Mouse (Mus musculus) midbrain, embryonic 15.5 days (tissue): ENCODE measurements around the gene Phf20. TPM values are rescaled to one million over a fixed set of nuclear protein-coding genes. Genes with fewer than 3 reads are reported as not detected.
A peak's percentile ranks its signal among the peaks of the same experiment; 100 is the strongest.

ENCODE experiments used
- ATAC-seq: fragments of 200-750 bp; cut with Nextera tagmentation; replicated peaks from 2 replicates; pipeline ENCODE4 v1.8.0; 2017; ENCODE audit warnings: moderate TSS enrichment
- H3K27ac ChIP-seq: fragments of 300-500 bp; sonication (generic); 2 replicates; pipeline ENCODE4 v1.5.1; 2015; ENCODE audit warnings: mild to moderate bottlenecking, inconsistent platforms
- H3K27me3 ChIP-seq: fragments of 300-500 bp; sonication (generic); replicated peaks from 2 replicates; pipeline ENCODE4 v1.6.1; 2015; ENCODE audit warnings: inconsistent platforms
- H3K36me3 ChIP-seq: fragments of 300-500 bp; sonication (generic); replicated peaks from 2 replicates; pipeline ENCODE4 v1.6.1; 2015; ENCODE audit warnings: inconsistent platforms
- H3K4me1 ChIP-seq: fragments of 300-500 bp; sonication (generic); 2 replicates; pipeline ENCODE4 v1.6.1; 2015; ENCODE audit warnings: inconsistent platforms
- H3K4me2 ChIP-seq: fragments of 300-500 bp; sonication (generic); 2 replicates; pipeline ENCODE4 v1.6.1; 2015; ENCODE audit warnings: inconsistent platforms, mild to moderate bottlenecking, moderate library complexity
- H3K4me3 ChIP-seq: fragments of 300-500 bp; sonication (generic); 2 replicates; pipeline ENCODE4 v1.5.1; 2015; ENCODE audit warnings: mild to moderate bottlenecking, inconsistent platforms
- H3K9ac ChIP-seq: fragments of 300-500 bp; sonication (generic); 2 replicates; pipeline ENCODE4 v1.6.1; 2015; ENCODE audit warnings: mild to moderate bottlenecking, inconsistent platforms
- H3K9me3 ChIP-seq: fragments of 300-500 bp; sonication (generic); 2 replicates; pipeline ENCODE4 v1.6.1; 2016; ENCODE audit warnings: inconsistent platforms
- WGBS: fragments of 180-500 bp; shearing (Covaris S2); methylation state at CpG from one replicate; pipeline ENCODE4 v1.1.7; 2015; ENCODE audit warnings: mixed read lengths; 5-methylcytosine and 5-hydroxymethylcytosine counted together
- polyA plus RNA-seq: library from polyadenylated mRNA; unstranded; fragments of >200 nt; fragmentation: Nextera tagmentation; extraction: Ambion mirVana; gene quantifications from 2 replicates; pipeline ENCODE4 v1.2.1, GENCODE M21; 2015

The Phf20 gene
- polyA plus RNA-seq, 1 experiment from 2014 or later = 119 TPM

GRCm38 (mm10) chr2:156310455-156310854, 114.2 kb downstream of the Phf20 start:
- WGBS = 94% methylated on average over 5 of the region's 5 CpGs
- Histone ChIP-seq H3K4me2 (no peak overlapping the region), H3K27me3 (no peaks in the 10 kb centered on the region), H3K9me3 (no peaks in the 10 kb centered on the region), H3K9ac (no peak overlapping the region), H3K36me3 (no peaks in the 10 kb centered on the region), H3K4me1 (peaks cover 18% of the 10 kb centered on the region), H3K4me3 (no peak overlapping the region), H3K27ac (no peak overlapping the region)
- no peak for ATAC-seq

GRCm38 (mm10) chr2:156310945-156311344, 114.7 kb downstream of the Phf20 start:
- no peak for ATAC-seq
- peak overlapping the region; percentile 92; the same call in 1 of the 2 replicates for H3K4me3 ChIP-seq
- 93% methylated on average over 5 of the region's 5 CpGs for WGBS
- H3K4me1 ChIP-seq = peaks cover 18% of the 10 kb centered on the region
- no peak overlapping the region for H3K9ac ChIP-seq
- no peaks in the 10 kb centered on the region for H3K27me3 ChIP-seq
- no peaks in the 10 kb centered on the region for H3K9me3 ChIP-seq
- H3K4me2 ChIP-seq = peak overlapping the region; percentile 86
- H3K27ac ChIP-seq = peak overlapping the region; percentile 93; the same call in 1 of the 2 replicates
- no peaks in the 10 kb centered on the region for H3K36me3 ChIP-seq

DNA sequence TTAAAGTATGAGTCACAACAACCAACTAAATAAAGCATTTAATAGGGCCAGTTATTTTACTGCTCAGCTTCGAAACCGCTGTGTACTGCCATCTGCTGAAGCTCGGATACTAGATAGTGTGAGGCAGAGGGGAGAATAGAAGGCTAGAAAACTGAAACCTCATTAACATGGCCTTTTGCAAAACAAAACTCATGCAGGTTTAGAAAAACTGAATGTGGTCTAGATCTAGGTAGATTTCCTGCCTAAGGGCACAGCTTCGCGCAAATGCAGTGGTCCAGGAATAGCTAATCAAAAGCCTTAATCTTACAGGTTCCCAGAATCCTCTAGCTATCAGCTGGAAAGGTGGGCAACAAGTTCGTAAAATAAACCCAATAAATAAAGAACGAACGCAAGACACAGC, 115.2 kb downstream of the Phf20 start:
- H3K4me2 ChIP-seq = peak overlapping the region; percentile 86
- ATAC-seq = no peak

DNA sequence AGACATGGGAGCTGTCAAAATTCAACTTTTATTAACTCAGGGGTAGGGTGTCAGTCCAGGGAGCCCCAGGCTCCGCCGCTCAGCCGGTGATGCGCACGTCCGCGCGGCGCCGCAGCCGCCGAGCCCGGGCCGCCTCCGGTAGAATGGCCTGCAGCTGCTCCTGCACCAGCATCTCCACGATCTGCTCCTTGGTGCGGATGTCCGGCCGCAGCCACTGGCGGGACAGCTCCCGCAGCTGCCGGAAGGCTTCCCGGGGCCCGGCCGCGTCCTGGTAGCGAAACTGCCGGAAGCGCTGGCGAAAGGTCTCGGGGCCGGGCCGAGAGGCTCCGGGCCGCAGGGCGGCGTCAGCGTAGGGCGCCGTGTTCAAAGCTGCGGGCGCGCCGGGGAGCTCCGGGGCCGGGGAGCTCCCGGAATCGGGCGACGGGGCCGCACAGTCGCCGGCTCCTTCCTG, 115.6 kb downstream of the Phf20 start:
- Histone ChIP-seq H3K4me3 (peak overlapping the region; percentile 92), H3K27me3 (no peaks in the 10 kb centered on the region), H3K9ac (peak overlapping the region; percentile 96), H3K4me1 (peaks cover 18% of the 10 kb centered on the region), H3K27ac (peak overlapping the region; percentile 93), H3K9me3 (no peaks in the 10 kb centered on the region), H3K4me2 (peak overlapping the region; percentile 86), H3K36me3 (no peaks in the 10 kb centered on the region)
- peak; percentile 46 for ATAC-seq
- under 1% methylated on average over 53 of the region's 53 CpGs for WGBS

More for the DNA sequence above, 115.2 kb downstream of the Phf20 start:
- WGBS = 19% methylated on average over 8 of the region's 8 CpGs
- Histone ChIP-seq H3K9ac (peak overlapping the region; percentile 96), H3K4me3 (peak overlapping the region; percentile 92), H3K27ac (peak overlapping the region; percentile 93), H3K36me3 (no peaks in the 10 kb centered on the region), H3K4me1 (peaks cover 18% of the 10 kb centered on the region), H3K9me3 (no peaks in the 10 kb centered on the region), H3K27me3 (no peaks in the 10 kb centered on the region)

- WGBS = 0% methylated on average over 49 of the region's 49 CpGs
- peaks cover 18% of the 10 kb centered on the region for H3K4me1 ChIP-seq
- H3K9ac ChIP-seq = peak within 1 kb of the TSS; percentile 96
- peak within 1 kb of the TSS; percentile 86 for H3K4me2 ChIP-seq
- peak within 1 kb of the TSS; percentile 92 for H3K4me3 ChIP-seq
- no peaks in the 10 kb centered on the region for H3K9me3 ChIP-seq
- H3K36me3 ChIP-seq = no peaks in the 10 kb centered on the region
- H3K27ac ChIP-seq = peak within 1 kb of the TSS; percentile 93
- no peaks in the 10 kb centered on the region for H3K27me3 ChIP-seq
- peak; percentile 94 for ATAC-seq
These were observed 116.1 kb downstream of the Phf20 start, which contains the start of the genes Cnbd2 and Scand1 for GRCm38 (mm10) chr2:156312297-156312897. Gene Cnbd2 (plus strand): TSS chr2:156312299. Gene Scand1 (minus strand): TSS chr2:156312704.

DNA sequence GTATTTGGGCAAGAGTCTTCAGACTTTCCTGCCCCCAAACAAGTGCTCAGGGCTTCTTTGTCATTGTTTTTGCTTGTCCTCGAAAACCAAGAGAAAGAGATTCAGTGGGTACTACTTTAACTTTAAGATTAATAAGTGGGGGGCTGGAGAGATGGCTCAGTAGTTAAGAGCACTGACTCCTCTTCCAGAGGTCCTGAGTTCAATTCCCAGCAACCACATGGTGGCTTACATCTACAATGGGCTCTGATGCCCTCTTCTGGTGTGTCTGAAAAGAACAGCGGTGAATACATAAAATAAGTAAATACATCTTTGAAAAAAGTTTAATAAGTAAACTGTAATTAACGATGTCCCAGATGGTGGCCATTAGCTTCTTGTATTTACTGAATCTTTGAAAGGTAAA, 116.9 kb downstream of the Phf20 start:
- WGBS = 48% methylated on average over 3 of the region's 3 CpGs

DNA sequence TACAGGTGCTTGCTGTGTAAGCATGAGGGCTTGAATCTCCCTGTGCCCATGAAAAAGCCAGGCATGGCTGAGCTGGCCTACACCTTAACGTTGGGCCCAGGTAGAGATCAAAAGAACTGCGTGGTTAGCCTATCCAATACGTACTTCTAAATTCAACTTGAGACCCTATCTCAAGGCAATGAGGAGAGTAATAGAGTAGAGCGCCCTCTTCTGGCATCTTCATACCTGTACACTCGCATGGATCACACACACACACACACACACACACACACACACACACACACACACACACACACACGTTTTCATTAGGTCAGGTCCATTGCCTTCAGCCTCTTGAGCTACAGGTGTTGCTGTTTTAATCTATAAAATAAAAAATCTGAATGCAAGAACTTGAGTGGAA, 118.5 kb downstream of the Phf20 start:
- no peak overlapping the region for H3K4me3 ChIP-seq
- no peak overlapping the region for H3K9ac ChIP-seq
- no peak overlapping the region for H3K4me2 ChIP-seq
- H3K27ac ChIP-seq = no peak overlapping the region
- H3K27me3 ChIP-seq = no peaks in the 10 kb centered on the region
- H3K4me1 ChIP-seq = peaks cover 18% of the 10 kb centered on the region
- WGBS = 91% methylated on average over 6 of the region's 6 CpGs
- no peaks in the 10 kb centered on the region for H3K9me3 ChIP-seq
- H3K36me3 ChIP-seq = no peaks in the 10 kb centered on the region
- ATAC-seq = no peak

More for the DNA sequence above, 116.9 kb downstream of the Phf20 start:
- peaks cover 18% of the 10 kb centered on the region for H3K4me1 ChIP-seq
- H3K36me3 ChIP-seq = no peaks in the 10 kb centered on the region
- H3K9ac ChIP-seq = peak overlapping the region; percentile 96
- H3K4me2 ChIP-seq = peak overlapping the region; percentile 86
- no peaks in the 10 kb centered on the region for H3K27me3 ChIP-seq
- ATAC-seq = no peak
- H3K27ac ChIP-seq = peak overlapping the region; percentile 93
- H3K9me3 ChIP-seq = no peaks in the 10 kb centered on the region
- H3K4me3 ChIP-seq = peak overlapping the region; percentile 92

- Histone ChIP-seq H3K36me3 (no peaks in the 10 kb centered on the region), H3K4me3 (no peak overlapping the region), H3K27ac (no peak overlapping the region), H3K9ac (no peak overlapping the region), H3K4me2 (no peak overlapping the region), H3K27me3 (no peaks in the 10 kb centered on the region), H3K4me1 (peaks cover 3% of the 10 kb centered on the region), H3K9me3 (no peaks in the 10 kb centered on the region)
- ATAC-seq = no peak
These were observed 122.2 kb downstream of the Phf20 start for GRCm38 (mm10) chr2:156318491-156318890.

DNA sequence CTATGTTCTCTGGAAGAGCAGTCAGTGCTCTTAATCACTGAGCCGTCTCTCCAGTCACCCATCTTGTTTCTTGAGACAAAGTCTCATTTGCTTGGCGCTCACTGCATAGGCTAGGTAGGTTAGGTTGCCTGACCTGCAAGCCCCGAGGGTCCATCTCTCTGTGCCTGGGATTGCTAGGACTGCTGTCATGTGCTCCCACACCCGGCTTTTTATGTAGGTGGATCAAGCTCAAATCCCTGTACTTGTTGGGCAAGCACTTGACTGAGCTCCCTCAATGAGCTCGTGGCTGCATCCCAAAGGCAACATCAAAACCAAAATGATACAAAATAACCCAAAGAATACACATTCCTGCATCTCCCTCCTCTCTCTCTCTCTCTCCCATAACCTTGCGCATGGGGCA, 125.3 kb downstream of the Phf20 start:
- Histone ChIP-seq H3K4me3 (no peak overlapping the region), H3K36me3 (no peaks in the 10 kb centered on the region), H3K27ac (no peak overlapping the region), H3K4me2 (no peak overlapping the region), H3K9ac (no peak overlapping the region), H3K9me3 (no peaks in the 10 kb centered on the region), H3K4me1 (no peaks in the 10 kb centered on the region), H3K27me3 (no peaks in the 10 kb centered on the region)
- 93% methylated on average over 6 of the region's 6 CpGs for WGBS
- no peak for ATAC-seq

DNA sequence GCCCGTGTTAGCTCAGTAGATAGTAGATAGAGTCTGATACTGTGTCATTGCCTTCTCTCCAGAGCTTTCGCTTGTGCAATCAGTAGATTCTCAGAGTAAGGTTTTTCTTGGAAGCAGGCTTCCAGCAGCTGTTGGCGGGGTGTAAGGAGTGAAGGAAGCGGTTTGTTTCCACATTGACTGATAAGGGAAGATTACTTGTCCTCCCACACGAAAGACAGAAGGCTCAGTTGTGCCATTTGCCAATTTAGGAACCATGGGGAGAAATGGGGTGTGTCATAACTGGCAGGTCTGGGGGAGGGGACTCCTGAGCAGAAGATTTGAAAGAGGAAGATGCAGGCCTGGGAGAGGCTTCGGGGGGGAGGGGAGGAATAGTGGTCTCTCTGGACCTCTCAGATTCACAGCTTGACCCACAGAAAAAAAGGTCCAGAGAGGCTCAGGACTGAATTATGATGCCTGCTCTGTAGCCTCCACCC, 127.9 kb downstream of the Phf20 start:
- no peaks in the 10 kb centered on the region for H3K36me3 ChIP-seq

GRCm38 (mm10) chr2:156324681-156325080, 128.4 kb downstream of the Phf20 start:
- Histone ChIP-seq H3K27ac (no peak overlapping the region), H3K9me3 (no peaks in the 10 kb centered on the region), H3K4me3 (no peak overlapping the region), H3K4me2 (no peak overlapping the region), H3K36me3 (no peaks in the 10 kb centered on the region), H3K4me1 (no peaks in the 10 kb centered on the region), H3K9ac (no peak overlapping the region), H3K27me3 (no peaks in the 10 kb centered on the region)
- WGBS = 51% methylated on average over 5 of the region's 5 CpGs
- ATAC-seq = no peak

More for the DNA sequence above, 127.9 kb downstream of the Phf20 start:
- H3K9me3 ChIP-seq = no peaks in the 10 kb centered on the region
- no peaks in the 10 kb centered on the region for H3K4me1 ChIP-seq
- 68% methylated on average over 6 of the region's 6 CpGs for WGBS
- ATAC-seq = no peak
- no peak overlapping the region for H3K27ac ChIP-seq
- no peak overlapping the region for H3K4me2 ChIP-seq
- no peak overlapping the region for H3K4me3 ChIP-seq
- no peaks in the 10 kb centered on the region for H3K27me3 ChIP-seq
- H3K9ac ChIP-seq = no peak overlapping the region

DNA sequence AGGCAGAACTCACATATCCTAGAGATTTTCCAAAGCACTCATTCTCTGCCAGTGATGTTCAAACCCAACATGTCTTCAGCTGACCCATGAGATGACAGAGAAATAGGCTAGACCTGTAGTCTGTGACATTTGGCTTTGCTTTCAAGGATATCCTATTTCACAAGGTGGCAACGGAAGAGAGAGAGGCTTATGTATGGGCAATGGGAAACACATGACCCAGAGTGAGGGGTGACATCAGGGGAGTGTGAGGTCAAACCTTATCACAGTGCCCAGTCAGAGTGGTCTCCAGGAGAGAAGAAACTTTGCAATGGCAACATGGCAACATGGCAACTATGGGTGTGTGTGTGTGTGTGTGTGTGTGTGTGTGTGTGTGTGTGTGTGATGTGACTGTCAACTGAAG, 134.4 kb downstream of the Phf20 start:
- Histone ChIP-seq H3K27me3 (no peaks in the 10 kb centered on the region), H3K9ac (no peak overlapping the region), H3K27ac (no peak overlapping the region), H3K4me1 (no peaks in the 10 kb centered on the region), H3K9me3 (no peaks in the 10 kb centered on the region), H3K36me3 (no peaks in the 10 kb centered on the region), H3K4me2 (no peak overlapping the region), H3K4me3 (no peak overlapping the region)
- ATAC-seq = no peak
- WGBS = 68% methylated on average over 1 of the region's 1 CpGs

DNA sequence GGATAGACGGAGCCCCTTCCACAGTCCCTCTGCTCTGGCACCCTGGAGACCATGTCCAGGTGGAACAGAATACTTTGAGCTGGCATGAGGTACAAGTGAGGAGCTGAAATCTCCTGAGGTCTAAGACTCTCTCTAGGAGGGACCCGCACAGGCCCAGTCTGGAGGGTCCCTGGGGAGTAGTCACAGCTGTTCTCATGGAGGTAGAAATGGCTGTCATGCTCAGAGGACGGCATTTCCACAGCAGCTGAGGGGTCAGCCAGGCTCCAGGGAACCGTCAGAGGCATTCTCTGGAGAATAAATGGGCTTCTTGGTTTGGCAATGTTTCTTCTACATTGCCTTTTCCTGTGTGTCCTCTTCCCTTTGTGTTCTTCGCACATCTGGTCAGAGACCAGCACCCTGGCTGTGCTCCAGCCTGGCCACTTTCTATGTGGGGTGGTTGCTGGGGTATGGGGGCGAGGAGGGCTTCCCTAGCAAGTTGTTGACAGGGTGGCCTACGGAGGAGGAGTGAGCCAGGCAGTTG, 135.2 kb downstream of the Phf20 start:
- no peak overlapping the region for H3K9ac ChIP-seq
- no peaks in the 10 kb centered on the region for H3K27me3 ChIP-seq
- H3K9me3 ChIP-seq = no peaks in the 10 kb centered on the region
- no peak overlapping the region for H3K4me3 ChIP-seq
- no peaks in the 10 kb centered on the region for H3K36me3 ChIP-seq
- H3K4me1 ChIP-seq = no peaks in the 10 kb centered on the region
- no peak for ATAC-seq
- no peak overlapping the region for H3K27ac ChIP-seq
- 74% methylated on average over 7 of the region's 7 CpGs for WGBS
- H3K4me2 ChIP-seq = no peak overlapping the region
